Mouse (Mus musculus) embryonic facial prominence, embryonic 13.5 days (tissue): ENCODE measurements at regions not wholly inside any gene's neighbourhood (a gene's known extent, or its start where the extent isn't known, plus 50 kb on each side); places are given as distances from the start of the nearest gene placed in this dataset.

Source experiments
- ATAC-seq: fragments of 200-750 bp; cut with Nextera tagmentation; 2 replicates; pipeline ENCODE4 v1.8.0; 2017; ENCODE audit warnings: low read depth; ENCODE audit not compliant: insufficient number of reproducible peaks, insufficient read depth, low FRiP score, low TSS enrichment
- H3K27ac ChIP-seq: fragments of 300-500 bp; sonication (generic); 2 replicates; pipeline ENCODE4 v1.5.1; 2015; ENCODE audit warnings: moderate library complexity, mild to moderate bottlenecking, inconsistent platforms
- H3K27me3 ChIP-seq: fragments of 300-500 bp; sonication (generic); 2 replicates; pipeline ENCODE4 v1.6.1; 2015; ENCODE audit warnings: mild to moderate bottlenecking, inconsistent platforms
- H3K36me3 ChIP-seq: fragments of 300-500 bp; sonication (generic); 2 replicates; pipeline ENCODE4 v1.6.1; 2015; ENCODE audit warnings: mild to moderate bottlenecking, inconsistent platforms
- H3K4me1 ChIP-seq: fragments of 300-500 bp; sonication (generic); 2 replicates; pipeline ENCODE4 v1.6.1; 2015; ENCODE audit warnings: inconsistent platforms
- H3K4me2 ChIP-seq: fragments of 300-500 bp; sonication (generic); 2 replicates; pipeline ENCODE4 v1.6.1; 2015; ENCODE audit warnings: moderate library complexity, mild to moderate bottlenecking, inconsistent platforms
- H3K4me3 ChIP-seq: fragments of 300-500 bp; sonication (generic); 2 replicates; pipeline ENCODE4 v1.5.1; 2015; ENCODE audit warnings: mild to moderate bottlenecking, inconsistent platforms
- H3K9ac ChIP-seq: fragments of 300-500 bp; sonication (generic); 2 replicates; pipeline ENCODE4 v1.6.1; 2015; ENCODE audit warnings: mild to moderate bottlenecking, inconsistent platforms
- H3K9me3 ChIP-seq: fragments of 300-500 bp; sonication (generic); 2 replicates; pipeline ENCODE4 v1.6.1; 2016; ENCODE audit warnings: inconsistent platforms
- WGBS: fragments of 180-500 bp; shearing (Covaris S2); methylation state at CpG from one replicate; pipeline ENCODE4 v1.1.7; 2015; ENCODE audit warnings: mixed read lengths; 5-methylcytosine and 5-hydroxymethylcytosine counted together

DNA sequence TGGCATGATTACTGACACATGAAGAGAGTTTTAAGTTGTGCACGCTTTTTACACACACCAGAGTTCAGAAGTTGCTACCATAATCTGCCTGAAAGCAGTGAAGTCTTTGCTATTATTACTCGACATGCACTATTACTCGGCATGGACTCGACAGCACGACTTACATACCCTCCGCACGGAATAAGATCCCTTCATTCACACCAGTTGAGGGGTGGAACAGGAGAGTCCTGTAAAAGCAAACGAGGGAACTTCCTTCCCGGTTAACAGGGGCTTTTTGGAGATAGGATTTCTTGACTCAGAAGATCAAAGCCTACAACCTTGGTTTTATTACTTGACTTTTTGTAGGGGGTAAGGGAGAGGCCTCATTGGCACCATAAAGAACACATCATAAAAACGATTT, 416.4 kb upstream of the Nr5a2 start:
- H3K4me1 ChIP-seq = peaks cover 14% of the 10 kb centered on the region
- no peaks in the 10 kb centered on the region for H3K27me3 ChIP-seq
- H3K4me2 ChIP-seq = no peak overlapping the region
- H3K9me3 ChIP-seq = no peaks in the 10 kb centered on the region
- no peak for ATAC-seq
- 58% methylated on average over 10 of the region's 10 CpGs for WGBS
- no peaks in the 10 kb centered on the region for H3K36me3 ChIP-seq
- no peak overlapping the region for H3K9ac ChIP-seq
- no peak overlapping the region for H3K4me3 ChIP-seq
- H3K27ac ChIP-seq = no peak overlapping the region

DNA sequence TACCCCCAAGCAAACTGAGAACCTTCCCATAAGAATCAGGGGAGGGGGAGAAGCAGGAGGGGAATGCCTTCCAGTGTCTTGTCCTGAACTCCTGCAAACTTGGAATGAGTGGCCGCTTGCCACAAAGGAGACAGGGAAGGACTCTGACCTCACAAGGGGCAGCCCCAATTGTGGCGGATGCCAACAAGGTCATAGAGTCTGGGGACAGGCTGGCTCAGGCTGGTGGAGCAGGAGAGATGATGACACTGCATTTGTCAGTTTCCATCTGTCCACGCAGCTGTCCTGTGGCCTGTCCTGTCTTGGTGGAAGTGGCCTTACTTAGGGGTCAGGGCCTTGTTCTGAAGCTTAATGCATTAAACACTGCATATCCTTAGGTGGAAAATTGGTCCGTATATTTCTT, 414.4 kb upstream of the Nr5a2 start:
- H3K27ac ChIP-seq = no peak overlapping the region

DNA sequence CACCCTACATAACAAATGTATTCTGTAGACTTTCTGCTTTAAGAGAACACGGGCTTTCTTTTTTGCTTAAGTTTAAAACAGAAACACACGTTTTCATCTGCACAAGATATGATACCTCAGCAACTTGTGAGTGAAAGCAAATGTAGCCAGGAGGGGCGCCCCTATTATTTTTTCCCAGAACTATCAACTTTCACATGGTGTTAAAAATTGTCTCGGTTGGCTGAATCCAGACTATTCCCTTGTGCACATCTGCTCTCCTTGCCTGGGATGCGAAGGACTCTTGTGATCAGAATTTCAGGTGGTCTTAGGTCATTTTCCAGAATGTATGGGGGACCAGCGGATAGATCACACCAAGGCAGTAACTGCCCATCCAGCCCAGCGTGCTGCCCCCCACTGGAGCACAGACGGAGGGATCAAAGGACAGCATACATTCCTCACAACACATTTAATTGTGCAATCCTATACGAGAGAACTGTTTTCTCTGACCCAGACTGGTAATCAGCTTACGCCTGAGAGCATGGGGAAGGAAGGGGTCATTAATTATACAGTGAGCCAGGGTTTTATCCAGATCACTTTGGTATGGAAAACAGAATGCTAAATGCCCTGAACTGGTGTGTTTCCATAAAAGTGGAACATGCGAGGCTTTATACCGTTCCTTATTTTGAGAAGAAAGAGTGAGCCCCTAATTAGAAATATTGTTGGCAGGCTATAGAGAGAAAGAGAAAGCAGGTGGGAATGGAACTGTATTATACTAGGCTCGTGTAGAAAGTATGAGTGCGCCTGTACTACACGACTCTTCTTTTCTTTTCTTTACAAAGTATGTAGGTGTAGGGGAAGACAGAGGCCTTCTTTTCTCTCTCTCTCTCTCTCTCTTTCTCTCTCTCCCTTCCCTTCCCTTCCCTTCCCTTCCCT, 413.5 kb upstream of the Nr5a2 start:
- Histone ChIP-seq H3K9me3 (no peaks in the 10 kb centered on the region), H3K36me3 (no peaks in the 10 kb centered on the region), H3K9ac (no peak overlapping the region), H3K27me3 (no peaks in the 10 kb centered on the region), H3K4me2 (no peak overlapping the region), H3K4me3 (no peak overlapping the region), H3K27ac (no peak overlapping the region; the same call in 1 of the 2 replicates), H3K4me1 (peaks cover 14% of the 10 kb centered on the region)
- ATAC-seq = no peak
- WGBS = 27% methylated on average over 15 of the region's 15 CpGs

More for the DNA sequence above, 414.4 kb upstream of the Nr5a2 start:
- H3K4me2 ChIP-seq = no peak overlapping the region
- no peak for ATAC-seq
- H3K4me1 ChIP-seq = peaks cover 14% of the 10 kb centered on the region
- H3K9ac ChIP-seq = no peak overlapping the region
- no peaks in the 10 kb centered on the region for H3K27me3 ChIP-seq
- WGBS = 64% methylated on average over 4 of the region's 4 CpGs
- H3K4me3 ChIP-seq = no peak overlapping the region
- no peaks in the 10 kb centered on the region for H3K36me3 ChIP-seq
- H3K9me3 ChIP-seq = no peaks in the 10 kb centered on the region

DNA sequence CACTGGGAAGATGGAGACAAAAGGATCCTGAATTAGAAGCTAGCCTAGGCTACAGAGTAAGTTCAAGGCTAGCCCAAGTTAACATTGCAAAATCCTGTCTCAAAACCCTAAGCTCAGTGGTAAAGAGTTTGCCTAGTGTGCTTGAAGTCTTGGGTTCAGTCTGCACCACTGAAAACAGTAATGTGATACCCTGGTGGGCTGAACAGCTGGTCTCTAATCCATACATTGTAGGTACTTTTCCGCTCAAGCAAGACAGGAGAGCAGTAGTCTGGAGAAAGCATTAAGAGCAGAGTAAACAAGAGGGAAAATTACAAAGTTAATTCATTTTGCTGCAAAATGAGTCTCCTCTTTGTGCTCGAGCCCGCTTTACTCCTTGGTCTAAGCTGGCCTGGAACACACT, 412.0 kb upstream of the Nr5a2 start:
- no peak overlapping the region for H3K4me2 ChIP-seq
- no peaks in the 10 kb centered on the region for H3K36me3 ChIP-seq
- ATAC-seq = no peak
- H3K9ac ChIP-seq = no peak overlapping the region
- H3K27me3 ChIP-seq = no peaks in the 10 kb centered on the region
- H3K9me3 ChIP-seq = no peaks in the 10 kb centered on the region
- WGBS = 72% methylated on average over 3 of the region's 3 CpGs
- H3K27ac ChIP-seq = no peak overlapping the region
- H3K4me3 ChIP-seq = no peak overlapping the region
- H3K4me1 ChIP-seq = peaks cover 14% of the 10 kb centered on the region

DNA sequence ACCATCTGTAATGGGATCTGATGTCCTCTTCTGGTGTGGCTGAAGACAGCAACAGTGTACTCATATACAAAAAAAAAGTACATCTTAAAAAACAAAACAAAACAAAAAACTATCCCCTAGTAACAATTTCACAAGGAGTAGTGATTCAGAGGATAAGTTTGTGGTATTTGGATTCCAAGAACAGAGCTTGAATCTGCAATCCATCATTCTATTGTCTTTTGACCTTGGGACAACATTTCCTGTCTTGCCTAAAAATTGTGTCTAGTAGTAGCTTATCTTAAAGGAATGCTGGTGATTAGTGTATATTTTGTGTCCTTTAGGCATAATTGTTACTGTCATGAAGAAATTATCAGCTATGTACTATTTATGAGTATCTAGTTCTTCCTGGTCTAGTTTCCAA, 404.1 kb upstream of the Nr5a2 start:
- Histone ChIP-seq H3K27ac (no peak overlapping the region), H3K4me3 (no peak overlapping the region), H3K36me3 (no peaks in the 10 kb centered on the region), H3K27me3 (peaks cover 5% of the 10 kb centered on the region; the same call in 1 of the 2 replicates), H3K9me3 (no peaks in the 10 kb centered on the region), H3K4me1 (peaks cover 5% of the 10 kb centered on the region), H3K9ac (no peak overlapping the region), H3K4me2 (no peak overlapping the region)
- no peak for ATAC-seq

DNA sequence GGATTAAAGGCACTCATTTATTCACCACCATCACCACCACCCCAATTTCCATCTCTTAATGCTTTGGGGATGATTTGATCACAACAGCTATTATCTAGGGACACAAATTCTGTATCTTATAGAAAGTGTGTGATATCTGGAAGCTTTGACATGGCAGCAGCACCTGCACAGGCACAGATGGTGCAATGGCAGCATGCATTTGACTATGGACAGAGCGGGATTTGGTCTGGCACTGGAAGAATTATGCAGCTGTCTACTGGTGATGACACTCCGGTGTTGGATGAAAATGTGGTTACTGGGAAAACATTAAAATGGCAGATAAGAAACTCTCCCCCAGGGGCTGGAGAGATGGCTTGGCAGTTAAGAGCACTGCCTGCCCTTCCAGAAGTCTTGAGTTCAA, 403.7 kb upstream of the Nr5a2 start:
- Histone ChIP-seq H3K9ac (no peak overlapping the region), H3K27ac (no peak overlapping the region), H3K4me2 (no peak overlapping the region), H3K9me3 (no peaks in the 10 kb centered on the region), H3K36me3 (no peaks in the 10 kb centered on the region), H3K4me3 (no peak overlapping the region), H3K27me3 (peaks cover 5% of the 10 kb centered on the region; the same call in 1 of the 2 replicates), H3K4me1 (peaks cover 5% of the 10 kb centered on the region)
- WGBS = 95% methylated on average over 2 of the region's 2 CpGs
- ATAC-seq = no peak

DNA sequence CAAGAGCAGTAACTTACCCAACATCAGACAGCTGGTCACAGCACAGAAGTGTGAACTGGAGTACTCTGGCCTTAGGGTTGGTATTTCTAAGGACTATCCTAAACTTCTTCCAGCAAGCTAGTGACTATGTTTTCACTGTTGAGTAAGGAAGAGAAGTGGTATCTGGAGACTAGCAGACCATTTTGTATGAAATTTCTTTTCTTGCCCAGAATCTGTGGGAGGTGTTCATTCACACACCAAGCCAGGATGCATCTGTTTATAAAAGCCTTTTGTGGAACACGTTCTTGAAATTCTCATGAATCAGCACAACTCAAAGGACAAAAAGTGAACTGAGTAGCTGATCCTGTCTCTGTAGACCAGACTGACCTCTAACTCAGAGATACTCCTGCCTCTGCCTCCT, 403.3 kb upstream of the Nr5a2 start:
- H3K9ac ChIP-seq = no peak overlapping the region
- H3K4me2 ChIP-seq = no peak overlapping the region
- ATAC-seq = no peak
- peaks cover 5% of the 10 kb centered on the region for H3K4me1 ChIP-seq
- H3K36me3 ChIP-seq = no peaks in the 10 kb centered on the region
- no peak overlapping the region for H3K27ac ChIP-seq
- H3K9me3 ChIP-seq = no peaks in the 10 kb centered on the region
- WGBS = 66% methylated on average over 1 of the region's 1 CpGs
- H3K27me3 ChIP-seq = peaks cover 5% of the 10 kb centered on the region; the same call in 1 of the 2 replicates
- H3K4me3 ChIP-seq = no peak overlapping the region

DNA sequence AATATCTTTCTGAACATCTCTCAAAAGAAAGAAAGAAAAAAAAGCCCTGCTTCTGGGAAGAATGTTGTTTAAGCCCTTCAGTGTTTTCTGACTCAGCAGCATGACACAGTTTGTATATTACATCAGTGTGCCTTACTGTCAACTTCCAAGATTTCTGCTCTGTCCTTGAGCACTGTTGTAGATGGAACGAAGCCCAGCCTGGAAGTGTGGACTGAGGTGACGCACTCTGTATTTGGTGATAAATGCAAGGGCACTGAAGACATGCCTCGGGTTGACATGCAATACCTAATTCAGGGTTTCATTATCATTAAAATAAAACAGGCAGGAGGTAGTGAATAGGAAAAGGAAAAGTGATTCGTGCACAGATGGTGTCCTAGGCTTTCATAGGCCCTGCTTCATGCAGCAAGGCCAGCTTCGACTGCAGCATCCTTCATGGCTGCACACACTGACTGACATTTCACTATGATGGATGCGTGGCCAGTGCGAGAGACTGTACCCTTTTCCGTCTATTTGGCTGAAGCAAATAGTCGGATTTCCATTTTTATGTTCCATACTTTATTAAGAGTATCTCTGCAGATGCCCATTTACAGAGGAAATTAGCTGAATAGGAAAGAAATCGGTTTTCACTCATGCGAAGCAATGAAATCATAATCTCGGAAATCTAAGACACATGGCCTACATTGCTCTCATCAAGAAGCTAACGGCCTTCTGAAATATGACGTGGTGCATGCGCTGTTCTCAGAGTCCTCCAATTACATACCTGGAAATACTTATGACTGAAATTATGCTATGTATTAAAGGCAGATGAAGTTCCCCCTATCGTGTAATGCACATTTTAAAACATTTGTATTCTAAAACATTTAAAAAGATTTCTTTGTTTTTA, 400.7 kb upstream of the Nr5a2 start:
- no peak for ATAC-seq
- Histone ChIP-seq H3K4me1 (peaks cover 7% of the 10 kb centered on the region), H3K36me3 (no peaks in the 10 kb centered on the region), H3K27me3 (peaks cover 5% of the 10 kb centered on the region; the same call in 1 of the 2 replicates), H3K9ac (no peak overlapping the region), H3K4me2 (no peak overlapping the region), H3K27ac (peak overlapping the region; percentile 44; the same call in 1 of the 2 replicates), H3K9me3 (no peaks in the 10 kb centered on the region), H3K4me3 (no peak overlapping the region)
- WGBS = 42% methylated on average over 16 of the region's 16 CpGs

DNA sequence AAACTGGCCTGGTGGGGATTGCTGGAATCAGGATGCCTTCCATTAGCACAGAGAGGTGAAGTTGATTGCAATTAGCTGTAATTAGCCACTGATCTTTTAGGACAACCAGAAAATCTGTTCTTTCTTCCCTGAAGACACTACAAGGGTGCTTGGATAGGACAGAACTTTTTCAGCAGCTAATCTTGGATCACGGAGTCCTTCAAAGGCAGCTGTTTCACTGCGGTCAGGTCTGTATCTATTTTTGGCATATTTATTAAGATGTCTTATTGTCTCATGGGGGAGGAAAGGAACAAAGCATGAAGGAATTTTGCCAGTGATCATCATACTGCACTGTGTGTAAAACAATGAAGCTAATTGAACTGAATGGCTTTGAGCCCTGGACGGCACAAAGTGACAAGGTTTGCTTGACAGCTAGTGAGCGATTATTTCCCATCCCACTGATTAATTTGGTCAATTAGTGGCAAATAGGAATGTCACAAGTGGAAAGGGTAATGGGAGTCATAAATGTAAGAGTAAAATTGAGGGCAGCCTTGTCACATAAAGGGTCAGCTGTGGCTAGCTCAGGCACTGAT, 395.8 kb upstream of the Nr5a2 start:
- no peak overlapping the region for H3K27ac ChIP-seq
- H3K36me3 ChIP-seq = no peaks in the 10 kb centered on the region
- no peaks in the 10 kb centered on the region for H3K9me3 ChIP-seq
- no peak overlapping the region for H3K4me3 ChIP-seq
- 67% methylated on average over 4 of the region's 4 CpGs for WGBS
- no peak for ATAC-seq
- no peak overlapping the region for H3K4me2 ChIP-seq
- H3K9ac ChIP-seq = no peak overlapping the region
- H3K4me1 ChIP-seq = peaks cover 8% of the 10 kb centered on the region
- H3K27me3 ChIP-seq = no peaks in the 10 kb centered on the region

DNA sequence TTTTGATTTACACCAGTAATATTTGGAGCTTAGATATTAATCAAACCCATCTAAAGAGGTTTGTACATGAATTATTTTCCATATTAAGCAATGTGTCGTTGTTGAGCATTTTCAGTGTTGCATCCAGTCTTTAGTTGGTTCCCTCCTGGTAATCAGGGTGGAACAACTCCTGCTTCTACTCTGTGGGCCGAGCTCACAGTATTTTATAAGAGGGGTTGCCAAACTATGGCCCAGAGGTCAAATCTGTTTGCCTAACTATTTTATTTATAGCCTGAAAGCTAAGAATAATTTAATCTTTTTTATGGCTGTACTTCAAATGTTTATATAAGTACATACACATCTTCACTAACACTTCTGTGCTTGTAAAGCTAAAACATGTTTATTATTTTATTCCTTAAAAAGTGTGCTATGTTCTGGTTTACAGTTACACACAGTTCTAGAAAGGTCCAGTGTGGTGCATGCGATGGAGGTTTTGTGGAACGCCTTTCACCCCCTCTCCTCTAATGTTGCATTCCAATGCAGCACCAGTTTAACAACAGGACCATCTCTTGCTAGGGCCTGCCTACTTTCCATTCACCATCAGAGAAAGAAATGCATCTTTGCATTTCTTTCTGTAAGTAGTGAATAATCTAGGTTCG, 392.3 kb upstream of the Nr5a2 start:
- Histone ChIP-seq H3K9ac (no peak overlapping the region), H3K27me3 (no peaks in the 10 kb centered on the region), H3K9me3 (no peaks in the 10 kb centered on the region), H3K27ac (no peak overlapping the region), H3K4me1 (0 out of 2 replicates have a peak, but pooled peaks cover 3% of the 10 kb centered on the region), H3K4me2 (no peak overlapping the region), H3K36me3 (no peaks in the 10 kb centered on the region), H3K4me3 (no peak overlapping the region)
- 85% methylated on average over 5 of the region's 5 CpGs for WGBS
- ATAC-seq = no peak

DNA sequence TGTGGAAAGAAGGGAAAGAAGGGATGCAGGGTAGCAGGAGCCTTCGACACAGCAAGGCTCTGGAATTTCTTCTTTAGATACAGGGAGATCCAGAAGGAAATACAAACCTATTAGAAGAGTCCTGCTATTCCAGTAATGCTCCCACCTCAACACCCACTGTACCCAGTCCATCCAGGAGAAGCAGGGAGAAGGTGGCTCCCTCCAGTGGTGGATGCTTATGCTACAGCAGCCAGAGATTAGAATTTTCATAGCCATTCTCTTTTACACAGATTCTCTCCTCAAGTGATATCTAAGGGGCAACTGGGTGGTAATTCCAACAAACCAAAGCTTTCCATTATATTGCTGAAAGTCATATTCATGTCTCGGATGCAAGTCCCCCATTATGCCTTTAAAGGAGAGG, 373.9 kb upstream of the Nr5a2 start:
- H3K36me3 ChIP-seq = no peaks in the 10 kb centered on the region
- H3K4me3 ChIP-seq = no peak overlapping the region
- no peak for ATAC-seq
- peaks cover 14% of the 10 kb centered on the region for H3K4me1 ChIP-seq
- no peaks in the 10 kb centered on the region for H3K9me3 ChIP-seq
- H3K9ac ChIP-seq = no peak overlapping the region
- H3K4me2 ChIP-seq = no peak overlapping the region
- H3K27ac ChIP-seq = no peak overlapping the region
- H3K27me3 ChIP-seq = no peaks in the 10 kb centered on the region
- WGBS = 86% methylated on average over 2 of the region's 2 CpGs
